Mouse (Mus musculus) limb, embryonic 12.5 days (tissue): Measurements from ENCODE around the gene Epor. TPM values are rescaled to one million over a fixed set of nuclear protein-coding genes. Genes with fewer than 3 reads are reported as not detected.

Experiments used
- ATAC-seq: fragments of 200-750 bp; cut with Nextera tagmentation; 2 replicates; pipeline ENCODE4 v1.8.0; 2017; ENCODE audit warnings: low read depth, moderate TSS enrichment; ENCODE audit not compliant: insufficient number of reproducible peaks, insufficient read depth, low FRiP score, low TSS enrichment
- H3K27ac ChIP-seq: fragments of 300-500 bp; sonication (generic); 2 replicates; pipeline ENCODE4 v1.5.1; 2016; ENCODE audit warnings: mild to moderate bottlenecking, moderate library complexity
- H3K27me3 ChIP-seq: fragments of 300-500 bp; sonication (generic); 2 replicates; pipeline ENCODE4 v1.6.1; 2016; ENCODE audit warnings: mild to moderate bottlenecking, moderate library complexity
- H3K36me3 ChIP-seq: fragments of 300-500 bp; sonication (generic); 2 replicates; pipeline ENCODE4 v1.6.1; 2016; ENCODE audit warnings: mild to moderate bottlenecking, moderate library complexity
- H3K4me1 ChIP-seq: fragments of 300-500 bp; sonication (generic); replicated peaks from 2 replicates; pipeline ENCODE4 v1.6.1; 2016
- H3K4me2 ChIP-seq: fragments of 300-500 bp; sonication (generic); 2 replicates; pipeline ENCODE4 v1.6.1; 2016; ENCODE audit warnings: mild to moderate bottlenecking, moderate library complexity
- H3K4me3 ChIP-seq: fragments of 300-500 bp; sonication (generic); replicated peaks from 2 replicates; pipeline ENCODE4 v1.5.1; 2016; ENCODE audit warnings: mild to moderate bottlenecking
- H3K9ac ChIP-seq: fragments of 300-500 bp; sonication (generic); replicated peaks from 2 replicates; pipeline ENCODE4 v1.6.1; 2016; ENCODE audit warnings: mild to moderate bottlenecking, moderate library complexity
- H3K9me3 ChIP-seq: fragments of 300-500 bp; sonication (generic); 2 replicates; pipeline ENCODE4 v1.6.1; 2016; ENCODE audit warnings: mild to moderate bottlenecking, moderate library complexity
- WGBS: fragments of 180-500 bp; shearing (Covaris S2); methylation state at CpG from one replicate; pipeline ENCODE4 v1.1.7; 2016; 5-methylcytosine and 5-hydroxymethylcytosine counted together
- polyA plus RNA-seq: library from polyadenylated mRNA; unstranded; fragments of >200 nt; fragmentation: Nextera tagmentation; extraction: Ambion mirVana; gene quantifications from 2 replicates; pipeline ENCODE4 v1.2.1, GENCODE M21; 2016

The Epor gene
- polyA plus RNA-seq, 1 experiment from 2014 or later = 6.9 TPM

DNA sequence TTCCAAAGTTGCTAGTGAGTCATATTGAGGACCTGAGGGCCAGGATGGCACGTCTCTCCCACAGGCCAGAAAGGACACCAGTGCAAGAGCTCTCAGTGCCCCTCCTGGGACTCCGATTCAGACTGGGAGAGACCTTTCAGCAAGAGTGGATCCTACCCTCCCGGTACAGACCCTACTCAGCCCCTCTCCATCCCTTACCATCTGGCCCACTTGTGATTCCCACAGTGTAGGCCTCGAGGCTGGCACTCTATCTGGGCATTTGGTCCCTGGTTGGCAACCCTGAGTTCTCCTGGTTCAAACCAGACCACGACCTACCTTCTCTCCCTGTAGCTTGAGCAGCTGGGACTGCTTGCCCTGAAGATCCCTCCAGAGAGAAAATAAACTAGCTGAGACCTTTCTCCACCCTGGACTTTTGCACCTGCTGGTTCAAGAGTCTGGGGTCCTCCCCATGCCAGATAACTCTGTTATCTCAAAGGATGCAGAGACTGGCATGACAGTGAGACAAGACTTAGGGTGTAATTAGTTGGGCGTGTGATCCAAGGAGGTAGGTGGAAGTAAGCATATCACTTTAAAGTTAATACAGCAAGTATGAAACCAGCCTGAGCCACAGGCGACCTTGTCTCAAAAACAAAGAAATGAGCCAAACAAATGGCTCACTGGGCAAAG is 27.7 kb downstream of the Epor start:
- no peak overlapping the region for H3K27ac ChIP-seq
- no peaks in the 10 kb centered on the region; the same call in 1 of the 2 replicates for H3K4me1 ChIP-seq
- H3K27me3 ChIP-seq = peaks cover 5% of the 10 kb centered on the region; the same call in 1 of the 2 replicates
- peaks cover under 1% of the 10 kb centered on the region; the same call in 1 of the 2 replicates for H3K36me3 ChIP-seq
- WGBS = 83% methylated on average over 7 of the region's 7 CpGs
- no peak for ATAC-seq
- 0 out of 2 replicates have a peak overlapping the region, but pooled peaks have one; percentile 68 for H3K4me2 ChIP-seq
- no peaks in the 10 kb centered on the region for H3K9me3 ChIP-seq
- H3K9ac ChIP-seq = no peak overlapping the region
- no peak overlapping the region for H3K4me3 ChIP-seq

DNA sequence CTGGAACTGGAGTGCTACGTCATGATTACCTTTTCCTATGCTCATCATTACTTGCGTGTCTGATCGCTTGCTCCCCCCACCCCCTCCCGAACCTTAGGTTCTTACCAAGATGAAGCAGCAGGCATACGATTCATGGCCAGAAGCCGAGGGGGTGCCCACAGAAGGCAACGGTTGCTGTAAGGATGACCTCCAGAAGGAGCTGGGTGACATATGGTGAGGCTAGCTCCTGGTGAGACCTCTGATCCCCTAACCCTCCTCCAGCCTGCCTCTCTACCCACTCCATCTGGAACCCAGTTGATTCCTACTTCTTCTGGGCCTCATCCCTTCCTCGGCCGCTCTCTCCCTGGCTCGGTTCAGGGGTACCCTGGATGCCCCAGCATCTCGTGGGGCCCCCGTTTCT is 29.3 kb downstream of the Epor start:
- Histone ChIP-seq H3K36me3 (no peaks in the 10 kb centered on the region), H3K9me3 (no peaks in the 10 kb centered on the region), H3K4me2 (no peak overlapping the region), H3K4me3 (no peak overlapping the region), H3K27ac (no peak overlapping the region), H3K4me1 (no peaks in the 10 kb centered on the region; the same call in 1 of the 2 replicates), H3K27me3 (peaks cover 5% of the 10 kb centered on the region; the same call in 1 of the 2 replicates), H3K9ac (0 out of 2 replicates have a peak overlapping the region, but pooled peaks have one; percentile 23)
- ATAC-seq = no peak
- 88% methylated on average over 12 of the region's 12 CpGs for WGBS

DNA sequence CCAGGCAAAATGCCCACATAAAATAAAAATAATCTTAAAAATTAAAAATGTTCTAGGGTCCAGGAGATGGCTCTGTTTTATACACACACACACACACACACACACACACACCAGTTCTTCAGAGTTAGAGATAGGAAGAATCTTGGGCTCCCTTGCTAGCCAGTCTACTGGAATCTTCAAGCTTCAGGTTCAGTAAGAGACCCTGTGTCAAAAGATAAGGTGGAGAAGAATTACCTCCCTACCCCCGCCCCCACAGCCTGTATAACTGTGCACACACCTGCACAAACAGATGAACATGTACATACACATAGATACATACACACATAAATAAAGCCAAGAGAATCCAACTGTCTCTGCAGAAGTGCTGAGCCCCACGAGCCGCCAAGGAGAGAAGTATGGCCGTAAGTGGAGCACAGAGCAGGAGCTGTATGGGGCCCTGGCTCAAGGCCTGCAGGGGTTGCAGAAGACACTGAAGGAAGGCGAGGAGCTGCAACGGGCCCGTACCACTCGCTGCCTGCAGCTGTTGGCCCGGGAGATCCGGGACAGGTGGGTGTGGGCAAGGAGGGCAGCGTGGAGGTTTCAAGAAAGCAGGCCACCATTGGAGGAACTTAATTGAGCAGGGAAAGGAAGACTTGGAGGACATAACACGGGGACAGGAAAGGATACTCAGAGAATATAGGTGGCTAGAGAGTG is 30.7 kb downstream of the Epor start:
- WGBS = 55% methylated on average over 12 of the region's 12 CpGs
- Histone ChIP-seq H3K4me2 (no peak overlapping the region), H3K27me3 (peaks cover 5% of the 10 kb centered on the region; the same call in 1 of the 2 replicates), H3K9ac (no peak overlapping the region), H3K4me1 (no peaks in the 10 kb centered on the region; the same call in 1 of the 2 replicates), H3K27ac (no peak overlapping the region), H3K36me3 (no peaks in the 10 kb centered on the region), H3K9me3 (no peaks in the 10 kb centered on the region), H3K4me3 (no peak overlapping the region)
- no peak for ATAC-seq

DNA sequence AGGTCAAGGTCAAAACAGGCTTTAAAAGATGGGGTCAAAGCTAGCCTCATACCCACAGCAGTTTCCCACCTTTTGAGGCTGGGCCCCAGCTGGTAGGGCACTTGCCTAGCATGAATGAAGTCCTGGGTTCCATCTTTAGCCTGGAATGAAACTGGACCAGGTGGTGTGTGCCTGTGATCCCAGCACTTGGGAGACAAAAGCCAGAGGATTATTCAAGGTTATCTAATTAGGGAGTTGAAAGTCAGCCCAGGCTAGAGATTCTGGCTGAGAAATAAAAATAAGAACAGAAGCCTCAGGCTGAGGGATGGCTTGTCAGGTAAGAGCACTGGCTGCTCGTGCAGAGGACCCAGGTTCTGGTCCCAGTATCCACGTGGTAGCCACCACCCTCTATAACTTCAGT is 31.3 kb downstream of the Epor start:
- Histone ChIP-seq H3K27me3 (peaks cover 5% of the 10 kb centered on the region; the same call in 1 of the 2 replicates), H3K27ac (no peak overlapping the region), H3K4me1 (no peaks in the 10 kb centered on the region), H3K36me3 (no peaks in the 10 kb centered on the region), H3K9ac (no peak overlapping the region), H3K4me3 (no peak overlapping the region), H3K9me3 (no peaks in the 10 kb centered on the region), H3K4me2 (no peak overlapping the region)
- no peak for ATAC-seq
- WGBS = 38% methylated on average over 2 of the region's 2 CpGs

DNA sequence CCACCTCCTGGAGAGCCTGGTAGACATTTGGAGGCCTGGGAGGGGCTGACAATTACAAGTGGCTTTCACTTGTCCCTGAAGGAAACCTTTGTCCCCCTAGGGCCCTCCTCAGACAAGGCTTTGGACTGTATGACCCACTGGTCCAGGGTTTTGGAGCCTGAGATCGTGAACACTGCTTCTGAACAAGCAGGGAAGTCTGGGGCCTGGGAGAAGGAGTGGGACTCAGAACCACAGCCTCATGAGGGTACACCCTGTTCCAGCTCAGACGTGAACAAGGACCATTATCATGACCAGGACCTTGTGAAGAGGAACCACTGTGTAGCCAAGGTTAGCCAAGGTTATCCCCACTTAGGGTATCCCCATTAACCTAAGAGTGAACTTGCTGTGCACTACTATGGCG is 34.1 kb downstream of the Epor start:
- Histone ChIP-seq H3K9ac (no peak overlapping the region), H3K27me3 (peaks cover 5% of the 10 kb centered on the region; the same call in 1 of the 2 replicates), H3K4me3 (no peak overlapping the region), H3K36me3 (peaks cover 9% of the 10 kb centered on the region), H3K27ac (no peak overlapping the region), H3K4me1 (peaks cover 11% of the 10 kb centered on the region), H3K4me2 (no peak overlapping the region), H3K9me3 (no peaks in the 10 kb centered on the region)
- ATAC-seq = no peak
- 83% methylated on average over 3 of the region's 3 CpGs for WGBS

DNA sequence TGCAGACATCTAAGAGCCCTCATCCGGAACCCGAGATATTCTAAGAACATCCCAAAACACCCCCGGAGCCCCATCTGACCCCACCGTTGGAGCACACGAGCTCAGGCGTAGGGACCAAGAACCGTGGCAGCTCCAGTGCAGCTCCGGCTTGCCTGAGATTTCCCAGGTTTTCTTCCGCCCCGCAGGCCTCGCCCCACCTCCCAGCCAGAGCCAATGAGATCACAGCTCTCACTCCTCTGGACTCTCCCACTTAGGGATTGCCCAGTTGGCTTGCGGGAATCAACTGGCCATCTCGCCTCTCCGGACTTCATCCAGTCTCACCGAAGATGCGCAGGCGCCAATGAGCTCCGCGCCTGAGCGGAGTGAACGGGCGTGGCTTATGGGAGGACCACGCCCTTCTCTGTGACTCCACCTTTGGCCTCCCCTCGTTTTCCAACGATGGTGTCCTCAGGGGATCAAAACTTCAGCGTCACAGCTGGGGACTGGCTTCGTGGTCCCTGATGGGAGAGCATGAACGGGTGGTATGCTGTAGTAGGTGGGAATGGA is 36.0 kb downstream of the Epor start, which contains the start of the genes Ccdc159 and Tmem205:
Gene Ccdc159, plus strand, starts transcription at position 264 of the 546 bp plus-strand sequence.
Gene Tmem205, minus strand, starts transcription at position 349 of the 546 bp plus-strand sequence.
- ATAC-seq = peak; percentile 98
- Histone ChIP-seq H3K9ac (peak within 1 kb of the TSS; percentile 64), H3K4me2 (peak within 1 kb of the TSS; percentile 68), H3K9me3 (no peaks in the 10 kb centered on the region), H3K4me1 (peaks cover 11% of the 10 kb centered on the region), H3K36me3 (peaks cover 16% of the 10 kb centered on the region), H3K4me3 (peak within 1 kb of the TSS; percentile 56), H3K27me3 (no peaks in the 10 kb centered on the region), H3K27ac (peak within 1 kb of the TSS; percentile 46; the same call in 1 of the 2 replicates)
- under 1% methylated on average over 28 of the region's 28 CpGs for whole genome bisulfite sequencing

DNA sequence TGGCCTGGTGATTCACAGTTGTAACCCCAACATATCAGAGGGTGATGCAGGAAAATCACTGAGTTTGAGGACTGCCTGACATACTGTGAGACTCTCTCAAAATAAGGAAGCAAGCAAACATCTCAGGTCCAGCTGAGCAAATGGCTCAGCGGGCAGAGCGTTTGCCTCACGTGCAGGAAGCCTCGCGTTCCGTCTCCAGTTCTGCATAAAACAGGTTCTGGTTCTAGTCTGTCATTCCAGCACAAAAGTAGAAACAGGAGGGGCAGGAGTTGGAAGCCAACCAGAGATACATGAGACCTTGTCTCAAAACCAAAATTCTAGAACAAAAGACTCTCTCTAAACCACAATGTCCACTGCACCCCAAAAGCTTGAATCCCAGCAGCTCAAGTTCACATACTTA is 36.5 kb downstream of the Epor start:
- no peak for ATAC-seq
- 2% methylated on average over 6 of the region's 6 CpGs for WGBS
- H3K9me3 ChIP-seq = no peaks in the 10 kb centered on the region
- peak overlapping the region; percentile 56 for H3K4me3 ChIP-seq
- peak overlapping the region; percentile 64 for H3K9ac ChIP-seq
- H3K4me1 ChIP-seq = peaks cover 11% of the 10 kb centered on the region
- H3K27me3 ChIP-seq = no peaks in the 10 kb centered on the region
- H3K36me3 ChIP-seq = peaks cover 17% of the 10 kb centered on the region
- peak overlapping the region; percentile 46; the same call in 1 of the 2 replicates for H3K27ac ChIP-seq
- peak overlapping the region; percentile 68 for H3K4me2 ChIP-seq

DNA sequence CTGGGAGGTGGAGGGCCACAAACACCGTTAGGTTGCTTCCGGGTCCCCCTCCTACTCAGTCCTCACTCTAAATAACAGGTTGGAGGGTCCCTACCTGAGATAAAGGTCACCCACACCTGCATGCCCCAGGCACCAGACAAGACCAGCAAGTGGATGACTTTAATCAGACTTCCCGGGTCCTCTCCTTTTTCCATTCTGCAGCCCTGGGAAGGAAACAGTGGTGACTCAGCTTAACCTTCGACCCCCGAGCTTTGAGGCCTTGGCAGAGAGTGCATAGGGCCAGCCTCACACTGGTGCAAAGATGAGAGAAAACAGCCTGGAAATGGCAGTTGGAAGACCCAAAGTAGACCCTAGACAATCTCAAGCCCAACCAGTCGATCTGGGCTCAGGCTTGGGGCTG is 37.2 kb downstream of the Epor start:
- Histone ChIP-seq H3K9ac (peak overlapping the region; percentile 23; the same call in 1 of the 2 replicates), H3K36me3 (peaks cover 20% of the 10 kb centered on the region), H3K9me3 (no peaks in the 10 kb centered on the region), H3K4me2 (peak overlapping the region; percentile 68), H3K4me1 (peaks cover 11% of the 10 kb centered on the region), H3K27ac (no peak overlapping the region), H3K27me3 (no peaks in the 10 kb centered on the region), H3K4me3 (peak overlapping the region; percentile 56)
- WGBS = 76% methylated on average over 6 of the region's 6 CpGs
- no peak for ATAC-seq

DNA sequence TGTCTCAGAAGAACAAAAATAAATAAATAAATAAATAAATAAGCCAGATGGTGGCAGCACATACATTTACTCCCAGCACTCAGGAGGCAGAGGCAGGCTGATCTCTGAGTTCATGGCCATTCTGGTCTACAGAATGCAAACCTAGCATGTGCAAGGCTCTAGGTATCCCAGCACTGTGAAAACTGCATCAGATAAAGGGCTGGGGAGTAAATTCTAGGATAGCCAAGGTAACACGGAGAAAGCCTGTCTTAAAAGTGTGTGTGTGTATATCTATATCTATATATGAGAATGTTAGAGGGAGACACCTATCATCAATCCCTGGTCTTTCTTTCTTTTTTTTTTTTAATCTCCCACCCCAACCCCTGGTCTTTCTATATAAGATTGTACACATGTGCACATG is 37.8 kb downstream of the Epor start:
- Histone ChIP-seq H3K27ac (no peak overlapping the region), H3K9me3 (no peaks in the 10 kb centered on the region), H3K4me3 (no peak overlapping the region), H3K4me1 (peaks cover 11% of the 10 kb centered on the region), H3K36me3 (peaks cover 20% of the 10 kb centered on the region), H3K27me3 (no peaks in the 10 kb centered on the region), H3K4me2 (no peak overlapping the region), H3K9ac (no peak overlapping the region)
- 100% methylated on average over 1 of the region's 1 CpGs for WGBS
- no peak for ATAC-seq

DNA sequence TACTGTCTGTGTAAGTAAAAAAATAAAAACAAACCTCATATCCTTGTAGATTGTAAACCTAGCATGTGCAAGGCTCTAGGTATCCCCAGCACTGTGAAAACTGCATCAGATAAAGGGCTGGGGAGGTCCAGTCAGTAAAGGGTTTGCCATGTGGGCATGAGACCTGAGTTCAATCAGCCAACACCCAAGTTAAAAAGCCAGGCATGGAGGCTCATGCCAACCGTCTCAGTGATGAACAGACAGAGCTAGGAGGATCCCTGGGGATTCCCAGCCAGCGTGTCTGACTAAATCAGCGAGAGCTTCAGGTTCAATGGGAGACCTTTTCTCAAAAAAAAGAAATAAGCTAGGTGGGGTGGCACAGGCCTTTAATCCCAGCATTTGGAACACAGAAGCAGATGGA is 38.3 kb downstream of the Epor start:
- Histone ChIP-seq H3K9me3 (no peaks in the 10 kb centered on the region), H3K4me2 (no peak overlapping the region), H3K4me3 (no peak overlapping the region), H3K36me3 (peaks cover 20% of the 10 kb centered on the region), H3K27me3 (no peaks in the 10 kb centered on the region), H3K4me1 (peaks cover 11% of the 10 kb centered on the region), H3K9ac (no peak overlapping the region), H3K27ac (no peak overlapping the region)
- 93% methylated on average over 3 of the region's 3 CpGs for WGBS
- no peak for ATAC-seq

DNA sequence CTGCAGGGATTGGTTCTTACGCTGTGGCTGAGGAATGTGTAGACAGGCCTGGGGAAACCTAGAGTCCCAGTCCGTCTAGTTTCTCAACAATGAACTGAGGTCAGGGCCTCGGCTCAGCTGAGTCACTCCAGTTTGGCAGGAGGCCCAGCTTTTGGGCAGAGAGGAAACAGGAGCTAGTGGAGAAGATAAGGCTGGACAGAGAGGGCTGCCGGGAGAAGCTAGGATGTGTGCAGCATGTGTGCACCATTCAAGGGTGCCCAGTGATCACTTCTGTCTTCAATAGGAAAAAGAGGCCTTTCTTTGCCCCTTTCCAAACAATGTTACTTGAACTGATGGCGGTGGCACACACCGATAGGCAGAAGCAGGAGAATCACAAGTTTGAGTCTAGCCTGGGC is 39.2 kb downstream of the Epor start:
- 86% methylated on average over 6 of the region's 6 CpGs for WGBS
- H3K27ac ChIP-seq = no peak overlapping the region
- ATAC-seq = no peak

More for the DNA sequence above, 39.2 kb downstream of the Epor start:
- Histone ChIP-seq H3K4me3 (no peak overlapping the region), H3K4me1 (peaks cover 11% of the 10 kb centered on the region), H3K9ac (no peak overlapping the region), H3K36me3 (peaks cover 20% of the 10 kb centered on the region), H3K27me3 (no peaks in the 10 kb centered on the region), H3K9me3 (no peaks in the 10 kb centered on the region), H3K4me2 (no peak overlapping the region)
